Mouse (Mus musculus): Measurements from ENCODE around the gene Otol1. TPM values are rescaled to one million over a fixed set of nuclear protein-coding genes. Genes with fewer than 3 reads are reported as not detected.

Gene Otol1
- polyA plus RNA-seq (2017; shearing (Covaris generic)) = not detected

GRCm38 (mm10) chr3:70007313-70007712, at the start of gene Otol1:
Gene Otol1 (plus strand): TSS chr3:70007613.

Other genes with a start within 250 kb of the Otol1 start
- gene Sptssb, start 147.7 kb upstream of the Otol1 start, polyA plus RNA-seq (2017; shearing (Covaris generic)) = not detected

Measured in activated CD4-positive, CD25-positive, alpha-beta regulatory T cell, adult 9 weeks (primary cell).